Mouse (Mus musculus) cerebellum, postnatal 25 days (tissue): ENCODE data around the gene Irf8.

Experiments
- DNase-seq, 2 experiments: peaks; one replicate each; pipeline ENCODE4 v3.0.0; 2021; ENCODE audit warnings: mixed read lengths in 2 of 2

Irf8 gene

DNA sequence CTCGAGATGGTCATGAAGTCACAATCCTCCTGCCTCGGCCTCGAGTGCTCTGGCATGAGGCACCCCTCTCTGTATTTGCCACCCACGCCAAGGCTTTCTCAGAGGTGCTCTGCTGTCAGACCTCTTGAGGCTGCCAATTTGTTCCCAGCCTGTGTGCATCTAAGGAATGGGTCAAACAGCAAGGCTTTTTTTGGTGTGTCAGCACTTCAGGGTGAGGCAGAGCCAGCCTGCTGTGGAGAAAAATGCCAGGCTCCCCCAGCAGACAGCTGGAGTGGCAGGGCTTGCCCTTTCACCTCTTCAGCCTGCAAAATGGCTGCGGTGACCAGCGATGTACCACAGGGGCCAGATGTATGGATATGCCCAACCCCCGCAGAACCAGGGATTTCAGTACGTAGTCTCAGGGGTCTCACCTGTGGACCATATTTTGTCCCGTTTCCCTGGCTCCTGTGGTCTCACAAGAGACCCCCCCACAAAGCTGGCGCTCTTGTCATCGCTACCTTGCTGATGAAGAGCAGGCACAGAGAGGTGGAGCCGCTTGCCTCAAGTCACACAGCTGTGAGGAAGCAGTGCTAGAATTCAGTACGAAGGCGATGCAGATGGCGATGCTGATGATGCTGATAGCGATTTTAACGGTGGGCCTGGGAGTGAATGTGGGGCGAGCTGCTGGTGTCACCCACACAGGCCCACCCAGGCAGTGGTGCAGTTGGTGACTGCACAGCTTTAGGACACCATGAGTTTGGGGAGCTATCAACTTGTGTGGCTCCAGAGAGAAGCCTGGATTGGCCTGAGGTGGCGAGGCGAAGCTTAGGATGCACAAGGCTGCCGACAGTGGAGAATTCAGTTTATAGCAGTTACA, 15.3 kb downstream of the Irf8 start:
- no peak for DNase-seq

DNA sequence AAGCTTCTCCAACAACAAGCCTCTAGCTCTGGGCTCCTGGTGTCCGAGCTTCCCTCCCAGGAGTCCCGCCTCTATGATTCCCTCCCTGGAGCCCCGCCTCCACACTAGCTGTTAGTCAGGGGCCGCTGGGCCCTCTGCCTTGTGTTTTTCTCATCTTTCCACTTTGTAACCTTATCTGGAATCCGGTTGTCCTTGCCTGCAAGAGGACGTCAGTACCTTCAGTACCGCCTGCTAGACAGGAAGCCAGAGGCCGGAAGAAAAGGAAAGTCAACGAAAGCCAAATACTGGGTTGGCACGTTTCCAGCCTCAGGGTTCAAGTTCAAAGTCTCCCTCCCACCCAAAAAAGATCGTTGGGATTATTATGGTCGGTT, 15.9 kb downstream of the Irf8 start:
- no peak for DNase-seq

DNA sequence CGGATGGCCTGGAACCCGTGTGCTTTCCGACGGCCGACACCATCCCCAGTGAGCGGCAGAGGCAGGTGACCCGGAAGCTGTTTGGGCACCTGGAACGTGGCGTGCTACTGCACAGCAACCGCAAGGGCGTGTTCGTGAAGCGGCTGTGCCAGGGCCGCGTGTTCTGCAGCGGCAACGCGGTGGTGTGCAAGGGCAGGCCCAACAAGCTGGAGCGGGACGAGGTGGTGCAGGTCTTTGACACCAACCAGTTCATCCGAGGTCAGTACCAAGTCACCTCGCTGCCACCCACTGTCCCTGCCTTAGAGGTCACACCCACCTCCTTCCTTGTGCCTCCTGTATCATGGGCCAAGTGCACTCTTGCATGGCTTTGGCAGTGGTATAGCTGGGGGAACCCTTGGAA, 17.3 kb downstream of the Irf8 start:
- DNase-seq, result no peak

DNA sequence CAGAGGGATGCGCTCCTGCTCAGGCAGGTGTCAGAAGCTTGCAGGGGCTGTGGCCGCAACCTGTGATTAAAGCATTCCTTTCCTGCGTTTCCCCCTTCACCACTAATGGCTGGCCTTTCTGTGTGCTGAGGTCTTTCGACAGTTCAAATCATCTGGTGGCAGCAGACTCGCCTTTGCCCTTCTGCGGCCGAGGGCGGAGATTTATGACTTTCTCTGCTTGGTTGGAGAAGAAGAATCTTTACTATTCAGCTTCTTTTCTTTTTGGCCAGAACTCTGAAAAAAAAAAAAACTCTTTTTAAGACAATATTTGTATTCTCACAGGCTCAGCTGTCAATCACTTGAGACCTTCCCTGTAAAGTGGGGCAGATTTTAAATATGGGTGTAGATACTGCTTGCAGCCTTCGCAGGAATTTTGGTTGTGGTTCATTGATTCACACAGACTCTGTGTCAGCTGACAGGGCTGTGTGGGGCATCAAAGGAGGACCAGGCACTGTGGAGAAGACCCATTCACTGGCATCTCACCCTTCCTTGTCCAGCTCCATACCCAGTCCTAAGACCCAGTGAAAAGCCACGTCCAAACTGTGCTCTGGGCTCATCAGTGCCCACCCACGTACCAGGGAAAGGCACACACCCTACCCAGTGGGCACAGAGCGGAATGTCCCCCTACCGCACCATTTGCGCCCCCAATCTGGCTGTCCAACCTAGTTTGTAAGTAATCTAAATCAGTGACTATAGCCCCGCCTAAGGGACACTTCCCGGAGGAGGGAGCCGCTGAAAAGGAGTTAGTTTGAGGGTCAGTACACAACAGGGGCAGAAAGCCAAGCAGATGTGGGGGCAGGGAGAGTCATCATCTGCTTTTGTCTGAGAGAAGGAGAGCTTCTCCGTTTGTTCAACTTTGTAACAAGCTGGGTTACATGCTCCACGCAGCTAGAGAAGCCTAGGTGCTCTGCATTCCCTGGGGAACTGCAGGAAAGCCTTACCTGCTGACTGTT, 19.4 kb downstream of the Irf8 start:
- no peak for DNase-seq

DNA sequence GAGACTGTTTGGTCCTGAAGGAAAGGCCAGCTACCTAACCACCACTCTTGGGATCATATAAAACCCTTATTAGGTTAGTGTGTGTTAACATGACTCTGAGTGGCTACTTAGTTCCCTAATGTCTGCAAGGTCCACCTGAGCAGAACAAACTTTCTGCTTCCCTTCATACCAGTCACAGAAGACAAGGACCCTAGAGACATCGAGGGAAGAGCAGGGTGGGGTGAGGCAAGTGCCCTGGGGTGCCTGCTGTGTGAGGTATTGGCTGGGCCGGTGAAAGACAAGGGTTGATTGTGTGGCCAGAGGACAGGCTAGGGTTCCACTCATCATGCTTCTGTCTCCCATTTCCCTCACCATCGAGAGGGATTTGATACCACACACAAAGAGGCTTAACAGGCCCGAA, 21.8 kb downstream of the Irf8 start:
- no peak for DNase-seq

DNA sequence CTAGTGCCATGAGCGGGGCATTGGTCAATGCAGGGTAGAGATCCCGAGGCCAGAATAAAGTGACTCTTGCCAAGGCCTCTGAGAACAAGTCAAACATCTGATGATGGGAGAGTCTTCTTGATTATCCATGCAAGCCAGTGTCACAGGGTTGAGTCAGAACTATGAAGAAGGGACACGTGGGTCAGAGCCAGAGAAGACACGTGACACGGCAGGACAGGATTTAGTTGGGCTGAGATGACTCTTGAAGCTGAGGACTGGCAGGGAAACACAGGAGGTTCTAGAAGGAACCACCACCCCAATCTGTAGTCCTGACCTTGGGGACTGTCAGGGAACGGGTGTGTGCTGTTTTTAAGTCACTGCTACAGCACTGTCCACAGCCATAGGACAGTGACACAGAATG, 23.7 kb downstream of the Irf8 start:
- no peak for DNase-seq

DNA sequence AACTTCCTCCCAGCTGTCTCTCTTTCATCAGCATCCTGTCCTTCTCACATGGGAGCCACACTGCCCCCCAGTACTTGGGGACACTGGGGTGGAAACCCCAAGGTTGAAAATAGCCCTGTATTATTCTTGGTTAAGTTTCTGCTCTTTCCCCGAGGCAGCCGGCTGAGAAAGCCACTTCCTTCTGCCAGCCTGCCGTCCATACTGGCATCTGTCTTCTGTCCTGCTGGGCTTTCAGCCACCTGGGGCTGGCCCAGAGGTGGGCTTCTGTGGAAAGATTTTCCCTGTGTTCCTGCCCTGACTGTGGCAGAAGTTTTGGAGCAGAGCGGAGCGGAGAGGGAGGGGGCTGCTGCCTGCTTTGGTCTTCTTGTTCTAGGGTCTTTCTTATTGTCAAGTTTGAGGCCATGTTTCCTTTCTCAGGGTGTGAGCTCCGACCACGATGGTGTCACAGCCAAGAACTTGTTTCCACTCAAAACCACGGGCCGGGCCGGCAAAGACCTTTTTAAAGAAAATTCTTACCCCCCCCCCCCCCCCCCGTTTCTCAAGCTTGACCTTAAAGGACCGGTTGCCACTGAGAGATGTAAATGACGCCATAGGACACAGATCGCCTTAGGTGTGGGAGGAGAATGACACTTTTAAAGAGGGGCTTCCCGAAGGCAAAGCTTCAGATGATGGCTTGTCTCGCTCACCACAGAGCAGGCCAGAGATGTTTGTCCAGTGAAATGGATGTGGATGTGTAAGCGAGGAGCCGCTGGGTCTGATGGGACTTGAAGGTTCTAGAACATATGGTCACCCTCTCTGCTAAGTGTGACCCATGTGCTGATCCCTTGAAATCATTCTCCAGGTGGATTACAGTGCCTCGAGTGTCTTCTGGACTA, 24.4 kb downstream of the Irf8 start:
- DNase-seq, result no peak

DNA sequence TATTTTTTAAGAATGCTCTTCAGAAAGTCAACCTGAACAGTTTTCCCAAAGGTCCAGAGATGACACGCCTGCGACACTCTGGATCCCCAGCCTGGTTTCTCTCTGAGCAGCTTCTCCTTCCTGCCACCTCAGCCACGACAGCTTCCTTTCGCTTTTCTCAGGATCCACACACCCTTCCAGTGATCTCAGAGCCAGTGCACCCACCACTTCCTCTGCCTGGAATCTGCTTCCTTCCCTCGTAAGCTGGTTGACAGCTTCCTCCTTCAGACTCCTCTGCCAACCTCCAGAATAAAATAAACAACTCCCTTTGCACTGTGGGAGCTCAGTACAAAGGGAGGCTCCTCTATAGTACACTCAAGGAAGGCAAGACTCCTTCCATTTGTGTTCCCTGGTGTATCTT, 27.1 kb downstream of the Irf8 start:
- DNase-seq, result no peak

DNA sequence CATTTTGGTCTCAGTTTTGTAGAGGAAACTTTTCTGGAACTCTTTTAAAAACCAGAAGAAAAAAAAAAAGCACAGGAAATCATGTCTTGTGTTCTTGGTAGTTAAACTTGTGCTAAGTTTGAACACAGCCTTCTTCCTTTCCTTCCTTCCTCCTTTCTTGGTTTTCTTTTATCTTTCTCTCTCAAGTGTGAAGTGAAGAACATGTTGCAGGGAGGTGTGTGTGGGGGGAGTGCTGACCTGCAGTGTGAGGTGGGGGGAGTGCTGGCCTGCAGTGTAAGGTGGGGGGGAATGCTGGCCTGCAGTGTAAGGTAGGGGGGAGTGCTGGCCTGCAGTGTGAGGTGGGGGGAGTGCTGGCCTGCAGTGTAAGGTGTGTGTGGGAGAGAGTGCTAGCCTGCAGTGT, 28.5 kb downstream of the Irf8 start:
- DNase-seq, result no peak

DNA sequence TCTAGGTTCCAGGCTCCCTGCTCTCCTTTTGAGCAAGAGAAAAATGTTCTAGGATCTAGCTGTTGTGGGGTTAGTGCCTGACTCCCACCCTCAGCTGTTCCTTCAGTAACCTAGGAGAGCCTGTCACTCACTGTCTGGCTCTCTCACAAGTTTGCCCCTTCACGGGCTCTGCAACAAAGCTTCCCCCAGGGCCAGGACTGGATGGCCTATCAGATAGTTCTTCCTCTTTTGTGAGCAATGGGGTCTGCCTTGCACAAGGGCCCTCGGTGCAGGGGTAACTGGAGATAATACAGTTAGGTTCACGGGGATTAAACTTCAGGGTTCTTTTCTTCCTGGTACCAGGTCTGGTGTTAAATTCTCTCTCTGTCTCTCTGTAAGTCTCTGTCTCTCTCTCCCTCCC, 30.5 kb downstream of the Irf8 start:
- DNase-seq, result no peak

DNA sequence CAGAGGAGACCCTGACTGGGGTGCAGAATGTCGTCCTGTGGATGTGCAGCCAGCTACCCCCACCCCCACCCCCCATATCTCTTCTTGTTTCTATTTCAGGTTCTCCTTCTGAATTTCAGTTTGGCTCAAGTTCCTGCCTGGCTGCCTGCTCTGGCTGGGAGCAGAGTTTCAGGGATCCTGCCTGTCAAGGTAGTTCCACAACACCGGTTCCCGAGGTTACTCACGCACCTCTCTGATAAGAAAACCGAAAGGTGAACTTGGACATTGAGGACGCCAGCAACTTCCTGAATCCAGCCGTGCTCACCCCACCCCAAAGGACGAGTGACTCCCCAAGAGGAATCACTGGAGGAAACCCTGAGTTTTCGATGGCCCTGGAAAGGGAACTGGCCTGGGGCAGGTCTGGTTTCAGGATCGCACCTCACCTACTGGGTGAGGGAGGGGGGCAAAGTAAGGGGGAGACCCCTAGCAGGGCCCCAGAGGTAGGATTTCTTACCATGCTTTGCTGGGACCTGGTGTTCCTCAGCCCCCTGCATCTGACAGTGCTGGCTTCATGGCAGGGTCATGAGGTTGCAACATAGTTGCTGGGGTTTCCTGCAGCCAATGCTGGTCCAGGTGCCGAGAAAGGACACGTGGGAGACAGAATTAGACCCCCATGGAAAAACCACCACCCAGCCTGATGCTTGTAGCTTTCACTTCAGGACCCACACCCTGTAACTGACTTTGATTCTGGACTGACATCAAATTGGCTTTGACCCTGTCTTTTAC, 32.5 kb downstream of the Irf8 start:
- DNase-seq, result no peak

DNA sequence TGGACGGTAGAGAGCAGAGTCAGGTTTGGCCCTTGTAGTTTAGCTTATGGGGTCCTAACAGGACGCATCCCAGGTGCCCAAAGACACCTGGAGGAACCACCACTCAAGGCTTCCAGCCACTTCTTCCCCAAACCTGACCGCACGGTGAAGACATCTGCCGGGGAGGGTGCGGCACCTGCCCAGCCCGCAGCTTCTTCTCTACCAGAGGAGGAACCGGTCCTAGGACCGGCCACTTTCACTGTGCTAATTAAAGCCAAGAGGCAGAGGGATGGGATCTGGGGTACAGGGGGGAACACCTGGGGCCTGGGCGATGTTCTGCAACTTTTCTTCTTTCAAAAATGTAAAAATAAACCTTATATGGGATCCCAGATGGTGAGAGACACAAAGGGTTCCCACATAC, 41.0 kb downstream of the Irf8 start:
- DNase-seq, result no peak

DNA sequence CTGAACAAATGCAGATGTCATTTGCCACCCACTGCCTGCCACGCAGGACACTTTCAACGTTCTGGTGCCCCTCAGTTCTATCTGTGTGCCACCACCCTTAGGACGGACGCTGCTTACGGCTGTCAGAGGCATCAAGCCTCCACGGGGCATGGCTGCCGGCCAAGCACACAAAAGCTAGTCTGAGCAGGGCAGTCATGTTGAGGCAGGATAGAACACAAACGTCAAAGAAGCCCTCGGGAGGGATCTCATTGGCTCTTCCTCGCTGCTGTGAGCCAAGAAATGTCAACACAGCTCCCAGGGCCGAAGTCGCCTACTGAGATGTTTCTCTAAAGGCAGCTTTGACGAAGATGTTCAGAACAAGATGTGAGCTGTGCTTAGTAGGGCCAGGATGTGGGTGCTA, 41.6 kb downstream of the Irf8 start:
- DNase-seq, result no peak

DNA sequence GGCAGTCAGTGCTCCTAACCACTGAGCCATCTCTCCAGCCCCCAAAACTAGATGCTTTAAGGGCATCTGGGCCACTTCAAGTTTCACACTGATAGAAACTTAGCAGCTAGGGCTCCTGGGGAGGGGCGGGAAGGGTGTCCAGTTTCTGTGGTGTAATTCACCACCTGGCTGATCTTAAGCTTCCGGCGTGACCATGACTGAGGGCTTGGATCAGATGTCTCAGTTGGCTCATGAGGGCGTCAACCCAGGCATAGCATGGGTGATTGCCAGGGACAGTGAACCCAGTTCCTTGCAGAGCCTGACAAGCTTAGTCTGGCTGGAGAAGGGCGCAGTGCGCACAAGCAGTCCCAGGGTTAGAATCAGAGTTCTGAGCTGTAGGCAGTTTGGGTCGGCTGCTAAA, 42.9 kb downstream of the Irf8 start:
- no peak for DNase-seq

DNA sequence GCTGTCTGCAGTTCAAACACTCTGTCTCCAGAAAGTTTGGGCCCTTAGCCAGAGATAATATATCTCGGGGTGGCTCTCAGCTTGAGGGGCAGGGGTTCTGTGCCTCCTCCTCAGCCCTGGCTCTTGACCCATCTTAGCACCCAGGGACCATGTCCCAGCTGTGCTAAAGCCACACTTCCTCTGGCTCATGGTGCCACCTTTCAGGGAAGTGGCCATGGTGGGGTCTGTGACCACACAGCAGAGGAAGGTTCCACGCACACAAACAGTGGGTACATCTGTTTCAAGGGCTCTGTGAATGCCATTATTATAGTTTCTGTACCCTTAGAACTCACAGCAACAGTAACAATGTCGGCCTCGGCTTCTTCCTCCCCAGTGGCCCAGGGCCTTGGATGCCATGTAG, 47.6 kb downstream of the Irf8 start:
- DNase-seq, result no peak

DNA sequence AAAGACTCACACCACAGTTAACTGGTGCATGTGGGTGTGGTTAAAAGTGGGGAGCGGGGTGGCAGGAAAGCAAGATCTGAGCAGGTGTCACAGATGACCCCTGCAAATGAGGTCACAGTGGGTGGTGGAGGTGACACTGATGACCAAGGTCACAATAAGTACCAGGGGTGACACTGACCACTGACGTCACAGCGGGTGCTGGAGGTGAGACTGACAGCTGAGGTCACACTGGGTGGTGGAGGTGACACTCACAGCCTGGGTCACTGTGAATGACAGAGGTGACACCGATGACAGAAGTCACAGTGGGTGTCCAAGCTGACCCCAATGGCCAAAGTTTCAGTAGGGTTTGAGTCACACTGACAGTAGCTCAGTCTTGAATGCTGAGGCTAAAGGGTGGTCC, 50.6 kb downstream of the Irf8 start:
- DNase-seq, result no peak

DNA sequence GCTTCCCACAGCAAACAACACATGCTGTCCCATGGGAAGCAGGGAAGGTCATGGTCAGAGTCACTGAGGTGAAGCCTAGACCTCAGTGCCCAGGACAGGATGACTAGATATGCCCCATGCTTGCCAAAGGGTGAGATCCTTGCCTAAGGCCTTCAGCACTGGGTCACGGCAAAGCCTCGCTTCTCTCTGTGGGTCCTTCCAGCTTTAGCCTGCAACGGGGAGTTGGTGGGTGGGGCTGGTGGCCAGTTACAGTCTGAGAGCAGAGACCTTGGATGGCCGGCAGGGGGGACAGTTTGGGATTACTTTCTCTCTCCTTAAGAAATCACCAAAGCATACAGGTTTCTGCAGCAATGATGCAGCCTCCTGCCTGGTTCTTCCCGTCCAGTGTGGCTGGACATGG, 51.5 kb downstream of the Irf8 start:
- no peak for DNase-seq

DNA sequence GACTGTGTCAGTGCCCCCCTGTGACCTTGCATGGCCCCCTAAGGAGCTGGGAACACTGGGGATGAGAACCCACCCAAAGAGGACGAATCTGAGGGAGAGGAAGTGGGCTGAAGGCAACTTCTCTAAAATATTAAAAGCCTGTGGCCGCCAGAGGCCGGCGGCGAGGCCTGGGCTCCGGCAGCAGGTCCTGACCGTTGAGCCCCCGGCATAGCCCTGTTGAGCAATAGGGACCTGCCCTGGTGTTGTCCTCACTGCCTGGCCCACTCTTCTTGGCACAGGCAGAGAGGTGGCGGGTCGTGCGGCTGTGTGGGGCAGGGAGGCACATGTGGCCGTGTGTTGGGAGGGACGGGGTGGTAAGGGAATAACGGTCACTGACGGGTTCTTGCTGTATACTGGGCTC, 56.6 kb downstream of the Irf8 start:
- DNase-seq, result no peak

DNA sequence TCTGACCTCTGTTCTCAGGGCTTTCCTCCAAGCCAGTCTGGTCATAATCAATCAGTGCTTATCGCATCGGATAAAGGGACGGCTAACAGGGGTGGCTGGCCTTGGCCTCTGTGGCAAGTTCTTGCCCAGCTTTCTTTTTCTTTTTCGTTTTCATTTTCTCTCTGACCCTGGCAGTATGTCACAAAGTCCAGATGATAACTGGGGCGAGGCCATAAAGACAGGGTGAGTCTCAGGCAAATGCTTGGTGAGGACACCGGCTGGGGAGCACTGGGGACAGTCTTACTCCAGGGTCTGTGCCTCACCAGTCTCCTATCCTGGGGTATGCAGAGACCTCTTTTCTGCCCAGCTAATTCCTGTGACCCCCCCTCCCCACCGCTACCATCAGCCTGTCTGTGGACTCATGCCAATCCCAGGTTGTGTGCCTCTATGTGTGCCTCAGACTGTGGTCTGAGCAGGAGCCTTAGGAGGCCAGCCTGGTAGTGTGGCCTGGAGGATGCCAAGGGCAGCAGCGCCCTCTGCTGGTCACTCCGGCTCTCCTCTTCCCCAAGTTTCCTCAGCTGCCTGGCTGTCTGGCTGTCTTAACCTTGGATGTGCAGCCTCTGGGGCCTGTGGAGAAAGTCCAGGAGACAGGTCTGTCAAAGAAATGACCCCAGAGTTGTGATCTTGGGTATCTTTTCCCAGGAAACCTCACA, 59.9 kb downstream of the Irf8 start:
- DNase-seq, result peak; percentile 79 to 86

DNA sequence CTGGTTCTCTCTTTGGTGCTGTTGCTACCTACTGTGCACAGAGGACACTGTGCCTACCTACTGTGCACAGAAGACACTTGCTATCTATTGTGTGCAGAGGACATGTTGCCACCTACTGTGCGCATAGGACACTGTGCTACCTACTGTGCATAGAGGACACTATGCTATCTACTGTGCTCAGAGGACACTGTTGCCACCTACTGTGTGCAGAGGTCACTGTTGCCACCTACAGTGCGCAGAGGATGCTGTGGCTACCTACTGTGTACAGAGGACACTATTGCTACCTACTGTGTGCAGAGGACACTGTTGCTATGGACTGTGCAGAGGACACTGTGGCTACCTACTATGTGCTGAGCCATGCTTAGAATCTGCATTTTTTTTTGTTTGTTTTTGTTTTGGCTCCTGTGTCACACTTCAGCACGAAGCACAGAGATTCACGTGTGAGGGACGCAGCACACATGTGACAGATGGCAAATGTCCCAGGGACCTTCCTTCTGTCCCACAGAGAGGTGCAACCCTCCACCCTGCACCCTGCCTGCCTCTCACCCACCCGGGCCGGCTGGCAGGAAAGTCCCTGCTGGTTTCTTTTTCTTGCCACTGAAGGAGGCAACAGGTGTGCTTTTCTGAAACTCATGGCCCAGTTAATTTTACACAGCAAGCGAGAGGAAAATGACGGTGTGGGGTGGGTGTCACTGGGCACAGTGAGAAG, 61.0 kb downstream of the Irf8 start:
- no peak for DNase-seq

DNA sequence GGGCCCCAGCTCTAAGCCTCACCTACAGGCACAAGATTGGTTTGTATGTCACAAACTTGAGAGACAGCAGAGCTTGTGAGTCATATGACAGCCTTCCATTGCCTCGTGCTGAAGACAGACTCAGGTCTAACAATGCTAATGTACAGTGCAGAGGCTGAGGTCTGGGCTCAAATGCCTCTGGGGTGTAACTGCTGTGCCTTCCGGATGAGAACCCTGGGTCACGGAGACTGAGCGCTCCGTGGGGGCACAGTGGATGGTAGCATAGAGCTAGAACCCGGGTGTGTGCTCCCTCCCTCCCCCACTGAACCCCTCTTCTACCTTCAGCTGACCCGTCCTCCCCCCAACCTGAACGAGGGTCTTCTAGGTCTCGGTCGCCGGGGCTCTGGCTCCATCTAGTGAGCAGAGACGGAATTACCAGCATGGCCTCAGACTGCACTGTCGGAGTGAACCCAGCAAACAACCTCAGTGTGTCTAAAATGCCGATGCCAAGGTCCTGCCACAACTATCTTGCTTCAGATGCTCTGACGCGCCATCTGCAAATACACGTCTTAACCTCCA, 64.2 kb downstream of the Irf8 start:
- peak; percentile 65 to 73 for DNase-seq
